Mouse (Mus musculus) gastrocnemius, postnatal 25 days (tissue): ENCODE measurements around the gene Tfap2c. TPM values are rescaled to one million over a fixed set of nuclear protein-coding genes. Genes with fewer than 3 reads are reported as not detected.

Source experiments
- DNase-seq: peaks from one replicate; pipeline ENCODE4 v3.0.0; 2022
- long read RNA-seq, 2 experiments: library from polyadenylated mRNA; stranded (forward); transcript quantifications; one replicate each; pipeline ENCODE4 v2.0.0; 2021
- total RNA-seq, 2 experiments: library from RNA; stranded (reverse); gene quantifications; 1 replicate in 1 of 2; 2 replicates in 1 of 2; pipeline ENCODE4 v1.2.3; 2021

Tfap2c gene
- not detected for total RNA-seq
- long read RNA-seq, experiment 1, result 0 reads
- long read RNA-seq, experiment 2, result 0 reads

DNA sequence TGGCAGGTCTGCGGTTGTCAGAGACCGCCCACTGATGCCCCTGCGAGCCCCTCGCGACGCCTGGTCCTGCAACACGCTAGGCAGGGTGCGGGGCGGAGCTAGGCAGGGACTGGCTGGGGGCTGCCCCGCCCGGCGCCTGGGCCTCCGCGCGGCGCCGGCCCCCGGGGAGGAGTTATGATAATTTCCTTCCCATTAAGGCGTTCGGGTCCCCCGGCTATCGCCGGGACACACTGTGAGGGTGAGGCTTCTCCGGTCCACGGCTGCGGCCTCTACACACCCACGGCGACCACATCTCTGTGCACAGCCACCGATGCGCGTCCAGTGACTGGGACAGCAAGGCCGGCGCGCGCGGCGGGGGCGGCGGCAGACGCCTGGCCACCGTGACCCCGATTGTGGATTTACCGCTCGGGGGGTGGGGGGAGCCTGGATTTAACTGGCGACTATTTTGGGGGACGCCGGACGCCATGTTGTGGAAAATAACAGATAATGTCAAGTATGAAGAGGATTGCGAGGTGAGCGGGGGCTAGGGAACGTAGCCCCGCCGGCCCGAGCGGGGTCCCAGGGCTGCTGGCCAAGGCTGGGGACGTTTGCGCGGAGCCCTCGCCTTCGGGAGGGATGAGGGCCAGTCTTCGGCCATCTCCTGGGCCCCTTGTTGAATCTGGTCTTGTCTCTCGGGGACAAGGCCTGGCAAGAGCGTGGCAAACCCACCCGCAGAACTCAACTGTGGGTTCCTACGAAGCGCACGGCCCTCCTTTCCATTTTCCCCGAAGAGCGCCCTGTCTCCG is at the start of gene Tfap2c:
Tfap2c (plus strand) TSS at position 223 of the 785 bp plus-strand sequence.
- no peak for DNase-seq

DNA sequence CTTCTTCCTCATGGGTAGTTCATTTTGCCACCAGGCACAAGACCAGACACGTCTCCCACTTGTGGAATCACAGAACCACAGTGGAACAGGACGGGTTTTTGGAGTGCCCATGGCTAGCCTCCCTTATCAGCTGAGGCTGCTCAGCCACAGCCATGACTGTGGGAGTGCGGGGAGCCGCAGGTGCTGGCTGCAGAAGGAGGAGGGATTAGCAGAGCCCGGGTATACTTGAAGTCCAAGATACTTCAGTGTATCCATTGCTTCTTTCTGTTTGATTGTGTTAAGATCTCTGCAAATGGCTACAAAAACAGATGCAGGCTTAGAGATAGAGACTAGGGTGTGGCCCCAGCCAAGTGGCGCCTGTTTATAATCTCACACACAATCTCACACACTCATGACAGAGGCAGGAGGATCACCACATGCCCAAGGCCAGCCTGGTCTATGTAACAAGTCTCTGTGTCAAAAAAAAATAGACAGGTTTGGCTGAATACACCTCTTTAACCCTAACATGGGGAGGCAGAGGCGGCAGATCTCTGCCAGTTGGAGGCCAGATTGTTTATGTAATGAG is 48.6 kb upstream of the Tfap2c start:
- DNase-seq, result no peak

DNA sequence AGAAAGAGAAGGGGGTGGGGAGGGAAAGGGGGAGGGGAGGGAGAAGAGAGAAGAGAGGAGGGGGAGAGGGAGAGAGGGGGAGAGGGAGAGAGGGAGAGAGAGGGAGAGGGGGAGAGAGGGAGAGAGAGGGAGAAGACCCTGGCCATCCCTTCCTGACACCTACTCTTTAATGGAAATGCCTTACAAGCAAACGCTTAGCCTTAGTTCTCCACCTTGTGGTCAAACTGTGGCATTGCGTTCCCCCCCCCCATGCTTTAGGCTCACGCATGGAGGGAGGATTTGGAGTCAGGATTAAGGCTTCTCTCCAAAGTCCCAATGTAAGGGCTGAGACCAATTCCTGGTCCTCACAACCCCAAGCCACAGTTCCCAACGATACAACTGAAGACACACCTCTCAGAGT is 48.1 kb upstream of the Tfap2c start:
- no peak for DNase-seq

- no peak for DNase-seq
Observed at GRCm38 (mm10) chr2:172502168-172502567, 47.2 kb upstream of the Tfap2c start.

- no peak for DNase-seq
Observed at GRCm38 (mm10) chr2:172506121-172506520, 43.3 kb upstream of the Tfap2c start.

- no peak for DNase-seq
Observed at GRCm38 (mm10) chr2:172510056-172510712, 39.2 kb upstream of the Tfap2c start.

- no peak for DNase-seq
Observed at GRCm38 (mm10) chr2:172510899-172511298, 38.5 kb upstream of the Tfap2c start.

DNA sequence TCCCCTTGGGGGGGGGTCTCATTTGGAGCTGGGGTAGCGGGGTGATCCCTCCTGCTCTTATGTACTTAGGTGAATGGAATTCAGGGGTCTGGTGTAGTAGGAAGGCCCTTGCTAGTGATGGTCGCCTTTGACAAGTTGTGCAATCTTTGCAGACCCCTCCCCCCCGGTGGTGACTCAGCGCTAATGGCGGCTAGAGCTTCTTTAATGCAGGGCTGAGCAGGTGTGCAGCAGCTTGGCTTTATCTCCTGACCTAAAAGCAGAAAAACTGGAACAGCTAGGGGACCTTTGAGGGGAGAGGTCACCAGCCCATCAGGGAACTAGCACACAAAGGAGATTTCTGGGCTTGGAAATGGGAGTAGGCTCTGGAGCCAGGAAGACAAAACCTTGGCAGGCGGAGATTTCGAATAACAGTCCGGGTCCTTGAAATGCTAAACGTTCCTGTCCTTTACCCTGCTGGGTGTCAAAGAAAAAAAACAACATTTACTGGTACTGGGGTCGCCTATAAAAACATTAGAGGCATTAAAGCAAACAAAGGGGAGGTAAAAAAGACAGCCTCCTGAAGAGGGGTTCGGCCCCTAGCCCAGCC is 32.9 kb upstream of the Tfap2c start:
- no peak for DNase-seq

GRCm38 (mm10) chr2:172520616-172521371 is 28.6 kb upstream of the Tfap2c start:
- no peak for DNase-seq

DNA sequence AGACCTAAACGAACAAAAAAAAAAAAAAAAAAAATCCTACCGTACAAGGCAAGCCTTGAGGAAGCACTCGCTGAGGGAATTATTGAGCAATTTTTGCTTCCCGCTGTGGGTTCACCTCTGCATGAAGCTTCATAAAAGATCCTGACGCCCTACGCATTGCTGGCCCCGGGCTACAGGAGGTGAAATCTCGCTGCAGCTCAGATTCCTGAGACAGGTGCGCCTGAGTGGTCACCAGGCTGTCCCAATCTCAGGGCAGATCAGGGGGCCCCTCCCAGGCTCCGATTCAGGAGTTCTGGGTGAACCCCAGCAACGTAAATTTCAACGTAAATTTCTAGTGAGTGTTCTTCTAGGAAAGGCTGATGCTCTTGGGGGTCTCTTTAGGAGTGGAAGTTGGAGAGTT is 26.9 kb upstream of the Tfap2c start:
- DNase-seq, result no peak

- no peak for DNase-seq
Observed at GRCm38 (mm10) chr2:172527175-172527574, 22.2 kb upstream of the Tfap2c start.

DNA sequence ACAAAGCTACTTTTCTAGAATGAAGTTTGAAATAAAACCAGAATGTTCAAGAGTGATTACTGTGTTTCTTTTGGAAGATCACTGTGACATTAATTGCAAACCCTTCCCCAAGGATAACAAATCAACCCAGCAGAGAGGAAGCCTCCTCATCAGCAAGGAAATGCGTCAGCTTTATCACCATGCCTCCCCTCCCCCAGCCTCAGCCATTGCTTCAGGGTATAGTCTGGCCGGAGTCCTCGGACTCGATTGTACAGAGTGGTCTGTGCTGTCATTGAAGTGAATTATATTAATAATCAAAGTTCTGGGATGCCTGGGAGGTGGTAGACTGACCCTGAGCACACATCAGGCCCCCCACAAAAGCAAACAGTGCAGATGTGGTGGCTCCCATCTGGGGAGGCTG is 5.4 kb upstream of the Tfap2c start:
- no peak for DNase-seq

- DNase-seq, result no peak
Observed at GRCm38 (mm10) chr2:172544601-172545127, 4.7 kb upstream of the Tfap2c start.

DNA sequence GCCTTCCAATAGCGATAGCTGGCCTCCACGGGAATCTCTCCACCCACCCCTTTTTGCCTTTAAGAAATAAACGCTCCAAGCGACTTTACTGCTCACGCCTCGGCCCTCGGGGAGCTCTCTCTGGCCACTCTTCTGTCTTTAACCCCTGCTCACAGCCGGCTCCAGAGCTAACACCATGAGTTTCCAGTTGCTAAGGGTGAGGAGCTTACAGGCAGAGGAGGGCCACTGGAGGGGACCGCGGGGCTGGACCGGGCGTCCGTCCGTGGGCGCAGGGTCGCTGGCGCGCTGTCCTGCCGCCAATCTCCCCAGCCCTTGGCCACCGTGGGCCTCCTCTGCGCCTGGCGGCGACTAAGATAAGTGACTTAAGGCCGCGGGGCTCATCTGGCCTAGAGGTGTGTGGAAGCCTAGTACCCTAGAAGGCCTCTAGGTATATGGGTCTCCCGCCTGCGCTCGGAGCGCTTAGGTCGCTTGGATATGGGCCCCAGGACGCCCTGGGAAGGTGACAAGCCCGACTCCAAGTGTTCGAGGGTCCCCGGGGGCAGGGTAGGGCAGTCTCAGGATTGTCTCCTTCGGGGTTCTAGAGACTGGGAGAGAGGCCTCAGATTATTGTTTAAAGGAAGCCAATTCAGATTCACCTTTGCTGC is 3.7 kb upstream of the Tfap2c start:
- DNase-seq, result no peak

DNA sequence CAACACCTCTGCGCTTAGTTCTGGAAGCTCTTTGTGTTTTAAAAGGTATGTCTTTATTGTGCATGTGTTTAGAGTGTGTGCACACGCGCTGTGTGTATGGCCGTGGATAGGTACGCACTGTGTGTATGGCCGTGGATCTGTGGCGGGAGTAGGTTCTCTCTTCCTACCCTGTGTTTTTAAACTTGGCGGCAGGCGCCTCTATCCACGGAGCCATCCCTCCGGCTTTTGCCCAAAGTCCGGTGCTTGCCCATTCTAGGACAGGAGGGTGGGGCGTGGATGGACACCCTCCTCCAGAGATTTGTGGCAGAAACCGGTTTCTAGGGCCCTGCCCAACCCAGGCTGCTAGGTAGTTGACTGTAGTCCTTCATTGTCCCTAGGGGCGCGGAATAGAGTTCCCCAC is 2.8 kb upstream of the Tfap2c start:
- no peak for DNase-seq

- no peak for DNase-seq
Observed at GRCm38 (mm10) chr2:172547116-172547515, 2.3 kb upstream of the Tfap2c start.

DNA sequence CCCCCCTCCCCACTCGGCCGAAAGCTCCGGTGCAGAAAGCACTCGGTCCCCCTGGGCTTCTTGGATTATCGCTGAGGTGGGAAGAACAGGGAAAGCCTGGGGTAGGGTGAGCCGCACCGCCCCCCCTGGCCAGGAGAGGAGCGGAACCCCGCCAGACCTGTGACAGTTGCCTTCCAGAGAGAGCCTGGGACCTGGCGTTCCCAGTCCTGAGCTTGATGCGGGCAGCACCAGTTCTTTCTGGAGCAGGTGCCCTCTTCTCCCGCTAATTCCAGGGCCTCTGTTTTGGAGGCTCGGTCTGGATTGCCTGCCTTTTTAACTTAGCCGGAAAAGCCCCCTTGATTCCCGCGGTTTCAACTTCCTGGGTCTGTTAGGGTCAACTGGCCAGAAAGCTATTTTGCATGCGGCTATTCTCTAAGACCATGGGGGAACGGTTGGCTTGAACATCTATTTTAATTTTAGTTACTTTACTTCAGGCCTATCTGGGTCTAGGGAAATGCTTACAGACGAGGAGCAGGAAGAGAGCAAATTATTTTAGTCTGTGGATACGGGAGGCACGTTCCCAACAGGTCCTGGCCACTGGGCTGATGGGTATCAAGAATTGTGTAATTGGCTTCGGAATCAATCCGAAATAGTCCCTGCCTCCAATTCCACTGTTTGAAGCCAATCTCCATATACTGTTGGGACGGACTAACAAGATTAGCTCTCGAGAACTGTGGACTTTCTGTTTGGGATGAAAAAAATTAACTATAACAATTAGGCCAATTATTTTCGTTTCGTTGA is 1.4 kb upstream of the Tfap2c start:
- no peak for DNase-seq

- no peak for DNase-seq
Observed at GRCm38 (mm10) chr2:172548672-172549255, 629 bp upstream of the Tfap2c start.

- DNase-seq, result peak; percentile 31
Observed at GRCm38 (mm10) chr2:172550364-172551080, 1.1 kb downstream of the Tfap2c start.
